Mouse (Mus musculus) hindbrain, embryonic 14.5 days (tissue): ENCODE measurements at regions not wholly inside any gene's neighbourhood (a gene's known extent, or its start where the extent isn't known, plus 50 kb on each side); places are given as distances from the start of the nearest gene placed in this dataset.

Source experiments
- ATAC-seq: fragments of 200-750 bp; cut with Nextera tagmentation; 2 replicates; pipeline ENCODE4 v1.8.0; 2017; ENCODE audit warnings: moderate number of reproducible peaks, mild to moderate bottlenecking, moderate TSS enrichment, moderate library complexity; ENCODE audit not compliant: low FRiP score
- DNase-seq: peaks from one replicate; pipeline ENCODE4 v3.0.0-alpha.2; 2015; ENCODE audit warnings: low spot score
- H3K27ac ChIP-seq: fragments of 300-500 bp; sonication (generic); 2 replicates; pipeline ENCODE4 v1.5.1; 2014; ENCODE audit warnings: mild to moderate bottlenecking, moderate library complexity
- H3K27me3 ChIP-seq: fragments of 300-500 bp; sonication (generic); 2 replicates; pipeline ENCODE4 v1.6.1; 2014; ENCODE audit warnings: mild to moderate bottlenecking, low read length, mixed read lengths; ENCODE audit not compliant: control insufficient read depth, insufficient read depth
- H3K36me3 ChIP-seq: fragments of 300-500 bp; sonication (generic); replicated peaks from 2 replicates; pipeline ENCODE4 v1.6.1; 2014; ENCODE audit not compliant: control insufficient read depth, insufficient read depth
- H3K4me1 ChIP-seq: fragments of 300-500 bp; sonication (generic); replicated peaks from 2 replicates; pipeline ENCODE4 v1.6.1; 2014; ENCODE audit warnings: antibody characterized with exemption, low read length, mixed read lengths; ENCODE audit not compliant: control insufficient read depth, insufficient read depth
- H3K4me2 ChIP-seq: fragments of 300-500 bp; sonication (generic); replicated peaks from 2 replicates; pipeline ENCODE4 v1.6.1; 2014; ENCODE audit warnings: mild to moderate bottlenecking, moderate library complexity
- H3K4me3 ChIP-seq: fragments of 300-500 bp; sonication (generic); replicated peaks from 2 replicates; pipeline ENCODE4 v1.5.1; 2014; ENCODE audit warnings: mild to moderate bottlenecking, low read length
- H3K9ac ChIP-seq: fragments of 300-500 bp; sonication (generic); 2 replicates; pipeline ENCODE4 v1.6.1; 2014
- H3K9me3 ChIP-seq: fragments of 300-500 bp; sonication (generic); 2 replicates; pipeline ENCODE4 v1.6.1; 2016; ENCODE audit warnings: low read length; ENCODE audit not compliant: control insufficient read depth
- WGBS: fragments of 180-500 bp; shearing (Covaris S2); extraction: QIAGEN DNeasy Blood & Tissue Kit; methylation state at CpG from one replicate; pipeline ENCODE4 v1.1.7; 2014; 5-methylcytosine and 5-hydroxymethylcytosine counted together

GRCm38 (mm10) chr1:18578625-18579024 lies 313.7 kb upstream of the Defb41 start:
- no peaks in the 10 kb centered on the region for H3K4me1 ChIP-seq
- H3K9me3 ChIP-seq = no peaks in the 10 kb centered on the region
- WGBS = 92% methylated on average over 2 of the region's 2 CpGs
- no peak for DNase-seq
- H3K9ac ChIP-seq = no peak overlapping the region
- H3K27ac ChIP-seq = no peak overlapping the region
- H3K27me3 ChIP-seq = no peaks in the 10 kb centered on the region
- no peaks in the 10 kb centered on the region for H3K36me3 ChIP-seq
- H3K4me3 ChIP-seq = no peak overlapping the region
- no peak for ATAC-seq
- no peak overlapping the region for H3K4me2 ChIP-seq

- no peak overlapping the region for H3K9ac ChIP-seq
- DNase-seq (no peak), ATAC-seq (no peak)
- H3K4me1 ChIP-seq = no peaks in the 10 kb centered on the region
- no peaks in the 10 kb centered on the region for H3K27me3 ChIP-seq
- no peak overlapping the region for H3K4me3 ChIP-seq
- no peaks in the 10 kb centered on the region for H3K36me3 ChIP-seq
- no peak overlapping the region for H3K27ac ChIP-seq
- no peaks in the 10 kb centered on the region for H3K9me3 ChIP-seq
- H3K4me2 ChIP-seq = no peak overlapping the region
- WGBS = 61% methylated on average over 2 of the region's 2 CpGs
Observed at GRCm38 (mm10) chr1:18567086-18567485, 302.1 kb upstream of the Defb41 start.

GRCm38 (mm10) chr1:18551211-18551610 lies 286.3 kb upstream of the Defb41 start:
- WGBS = 84% methylated on average over 2 of the region's 2 CpGs
- no peaks in the 10 kb centered on the region for H3K36me3 ChIP-seq
- no peak for ATAC-seq
- no peaks in the 10 kb centered on the region for H3K27me3 ChIP-seq
- H3K9me3 ChIP-seq = no peaks in the 10 kb centered on the region
- no peak overlapping the region for H3K4me2 ChIP-seq
- H3K27ac ChIP-seq = no peak overlapping the region
- no peak overlapping the region for H3K4me3 ChIP-seq
- no peak overlapping the region for H3K9ac ChIP-seq
- no peak for DNase-seq
- no peaks in the 10 kb centered on the region for H3K4me1 ChIP-seq

GRCm38 (mm10) chr1:18531702-18532101 lies 266.8 kb upstream of the Defb41 start:
- 88% methylated on average over 1 of the region's 1 CpGs for WGBS
- Histone ChIP-seq H3K4me2 (no peak overlapping the region), H3K4me1 (no peaks in the 10 kb centered on the region), H3K9me3 (no peaks in the 10 kb centered on the region), H3K27me3 (no peaks in the 10 kb centered on the region), H3K4me3 (no peak overlapping the region), H3K9ac (no peak overlapping the region), H3K27ac (no peak overlapping the region), H3K36me3 (no peaks in the 10 kb centered on the region)
- DNase-seq (no peak), ATAC-seq (no peak)

GRCm38 (mm10) chr1:18524485-18524884 lies 259.5 kb upstream of the Defb41 start:
- Histone ChIP-seq H3K36me3 (no peaks in the 10 kb centered on the region), H3K27ac (no peak overlapping the region), H3K9me3 (no peaks in the 10 kb centered on the region), H3K4me3 (no peak overlapping the region), H3K9ac (no peak overlapping the region), H3K27me3 (no peaks in the 10 kb centered on the region), H3K4me2 (no peak overlapping the region), H3K4me1 (no peaks in the 10 kb centered on the region)
- 83% methylated on average over 2 of the region's 2 CpGs for WGBS
- ATAC-seq (no peak), DNase-seq (no peak)

GRCm38 (mm10) chr1:18522902-18523301 lies 258.0 kb upstream of the Defb41 start:
- Histone ChIP-seq H3K27me3 (no peaks in the 10 kb centered on the region), H3K4me1 (no peaks in the 10 kb centered on the region), H3K36me3 (no peaks in the 10 kb centered on the region), H3K4me2 (no peak overlapping the region), H3K9ac (no peak overlapping the region), H3K27ac (no peak overlapping the region), H3K9me3 (no peaks in the 10 kb centered on the region), H3K4me3 (no peak overlapping the region)
- no peak for ATAC-seq
- 72% methylated on average over 2 of the region's 2 CpGs for WGBS
- DNase-seq = no peak

- Histone ChIP-seq H3K27me3 (no peaks in the 10 kb centered on the region), H3K27ac (no peak overlapping the region), H3K36me3 (no peaks in the 10 kb centered on the region), H3K9me3 (no peaks in the 10 kb centered on the region), H3K4me2 (no peak overlapping the region), H3K4me3 (no peak overlapping the region), H3K9ac (no peak overlapping the region), H3K4me1 (no peaks in the 10 kb centered on the region)
- ATAC-seq = no peak
- WGBS = 87% methylated on average over 3 of the region's 3 CpGs
- DNase-seq = no peak
Observed at GRCm38 (mm10) chr1:18512764-18513163, 247.8 kb upstream of the Defb41 start.

- Histone ChIP-seq H3K9ac (no peak overlapping the region), H3K36me3 (no peaks in the 10 kb centered on the region), H3K4me3 (no peak overlapping the region), H3K4me2 (no peak overlapping the region), H3K27me3 (no peaks in the 10 kb centered on the region), H3K9me3 (no peaks in the 10 kb centered on the region), H3K27ac (no peak overlapping the region), H3K4me1 (no peaks in the 10 kb centered on the region)
- 86% methylated on average over 3 of the region's 3 CpGs for WGBS
- DNase-seq (no peak), ATAC-seq (no peak)
Observed at GRCm38 (mm10) chr1:18498556-18498955, 233.6 kb upstream of the Defb41 start.

GRCm38 (mm10) chr1:18468496-18468895 lies 203.6 kb upstream of the Defb41 start:
- no peak overlapping the region for H3K4me3 ChIP-seq
- no peak for ATAC-seq
- 65% methylated on average over 2 of the region's 2 CpGs for WGBS
- no peak overlapping the region for H3K27ac ChIP-seq
- DNase-seq = no peak
- no peaks in the 10 kb centered on the region for H3K36me3 ChIP-seq
- H3K27me3 ChIP-seq = no peaks in the 10 kb centered on the region
- no peak overlapping the region for H3K9ac ChIP-seq
- no peak overlapping the region for H3K4me2 ChIP-seq
- peaks cover 3% of the 10 kb centered on the region; the same call in 1 of the 2 replicates for H3K4me1 ChIP-seq
- no peaks in the 10 kb centered on the region for H3K9me3 ChIP-seq

GRCm38 (mm10) chr1:18465303-18465829 lies 200.4 kb upstream of the Defb41 start:
- H3K27me3 ChIP-seq = no peaks in the 10 kb centered on the region
- no peaks in the 10 kb centered on the region for H3K36me3 ChIP-seq
- DNase-seq = no peak
- H3K27ac ChIP-seq = no peak overlapping the region
- no peak overlapping the region for H3K4me2 ChIP-seq
- 66% methylated on average over 3 of the region's 3 CpGs for WGBS
- H3K9me3 ChIP-seq = no peaks in the 10 kb centered on the region
- H3K4me1 ChIP-seq = peaks cover 5% of the 10 kb centered on the region; the same call in 1 of the 2 replicates
- H3K9ac ChIP-seq = no peak overlapping the region
- no peak for ATAC-seq
- no peak overlapping the region for H3K4me3 ChIP-seq
